ENCODE assay signal across 21 mouse cellular contexts in genomic region chr1:84825091-84825490, GRCm38 (mm10). TPM values are rescaled to one million over a fixed set of nuclear protein-coding genes. Genes with fewer than 3 reads are reported as not detected.
A peak's percentile ranks its signal among the peaks of the same experiment; 100 is the strongest.
DNase-seq lines count a peak whose midpoint lies in the region; ATAC-seq and TF ChIP-seq lines count a peak whose summit lies in the region.
"Had no signal": no experiment of that assay in that cellular context is flagged by ENCODE, and none has a peak within 500 bp of the region (broad histone marks: within the 10 kb centered on the region; RNA-seq: fewer than 3 reads in every experiment).

No protein-coding gene starts in this region.

- peaks cover 5% of the 10 kb centered on the region; the same call in 1 of the 2 replicates for H3K4me1 ChIP-seq in heart, embryonic 12.5 days (replicated peaks)
- peaks cover 4% of the 10 kb centered on the region; the same call in 1 of the 2 replicates for H3K4me1 ChIP-seq in heart, postnatal 0 days (ENCODE audit: control insufficient read depth, insufficient read depth)
- H3K4me1 ChIP-seq in forebrain, embryonic 14.5 days (ENCODE audit: control insufficient read depth, insufficient read depth, low read length): no peaks in the 10 kb centered on the region
- H3K4me1 ChIP-seq: embryonic facial prominence, embryonic 15.5 days; forebrain, embryonic 10.5 days; forebrain, embryonic 15.5 days; hindbrain, embryonic 13.5 days had no signal

- H3K9ac ChIP-seq in heart, embryonic 12.5 days: no peak overlapping the region
- H3K9ac ChIP-seq in heart, postnatal 0 days (replicated peaks; ENCODE audit: low read depth, low read length): no peak overlapping the region
- no peak overlapping the region for H3K9ac ChIP-seq in forebrain, embryonic 14.5 days (ENCODE audit: low read length)
- H3K9ac ChIP-seq: embryonic facial prominence, embryonic 15.5 days; forebrain, embryonic 15.5 days; hindbrain, embryonic 13.5 days had no signal

- peaks cover 96% of the 10 kb centered on the region for H3K79me2 ChIP-seq in myocyte (ENCODE audit: control insufficient read depth, insufficient read depth)

- H3K4me2 ChIP-seq in heart, embryonic 12.5 days: no peak overlapping the region
- H3K4me2 ChIP-seq in heart, postnatal 0 days (ENCODE audit: low read depth, low read length): no peak overlapping the region
- peak overlapping the region; percentile 40 for H3K4me2 ChIP-seq in myocyte (ENCODE audit: low read depth)
- no peak overlapping the region for H3K4me2 ChIP-seq in forebrain, embryonic 14.5 days (ENCODE audit: low read length)
- H3K4me2 ChIP-seq: embryonic facial prominence, embryonic 15.5 days; forebrain, embryonic 15.5 days; hindbrain, embryonic 13.5 days had no signal

- H3K27me3 ChIP-seq in heart, embryonic 12.5 days (replicated peaks): no peaks in the 10 kb centered on the region
- no peaks in the 10 kb centered on the region for H3K27me3 ChIP-seq in heart, postnatal 0 days (ENCODE audit: control insufficient read depth, insufficient read depth, low read length)
- H3K27me3 ChIP-seq in myocyte (ENCODE audit: control insufficient read depth, insufficient read depth, insufficient read length): no peaks in the 10 kb centered on the region
- H3K27me3 ChIP-seq in forebrain, embryonic 14.5 days (replicated peaks; ENCODE audit: control insufficient read depth, insufficient read depth, low read length): no peaks in the 10 kb centered on the region
- H3K27me3 ChIP-seq: embryonic facial prominence, embryonic 15.5 days; forebrain, embryonic 15.5 days; hindbrain, embryonic 13.5 days had no signal

- H3K4me3 ChIP-seq in heart, embryonic 12.5 days: no peak overlapping the region
- H3K4me3 ChIP-seq in heart, postnatal 0 days (ENCODE audit: low read depth, low read length): no peak overlapping the region
- H3K4me3 ChIP-seq in myocyte: no peak overlapping the region
- H3K4me3 ChIP-seq in forebrain, embryonic 14.5 days (ENCODE audit: low read depth, low read length): no peak overlapping the region
- H3K4me3 ChIP-seq: embryonic facial prominence, embryonic 15.5 days; erythroblast, embryonic 14.5 days; forebrain, embryonic 10.5 days; forebrain, embryonic 15.5 days; hindbrain, embryonic 13.5 days had no signal

- peak; percentile 58 for DNase-seq in gastrocnemius, adult 18-20 months (ENCODE audit: low spot score)
- DNase-seq in gastrocnemius, postnatal 36 days: no peak
- peak; percentile 14 to 17 for DNase-seq in heart, adult 18-20 months
- peak; percentile 41 for DNase-seq in heart, postnatal 0 days (ENCODE audit: low spot score)
- DNase-seq in heart, postnatal 36 days: no peak
- no peak for DNase-seq in forebrain, embryonic 14.5 days (ENCODE audit: low spot score)
- DNase-seq: adrenal gland, postnatal 14 days; cerebellum, adult 11-12 months; cerebellum, adult 9-10 months; cerebellum, postnatal 36 days; kidney, adult 11 months; kidney, adult 9 months; kidney, postnatal 10 days had no signal

- no peak for ATAC-seq in heart, embryonic 12.5 days (ENCODE audit: insufficient number of reproducible peaks, low FRiP score)
- ATAC-seq in heart, postnatal 0 days (ENCODE audit: insufficient read depth, low read depth): peak; percentile 66
- ATAC-seq in forebrain, embryonic 14.5 days: no peak
- ATAC-seq: forebrain, embryonic 15.5 days; hindbrain, postnatal 0 days had no signal

- no peak for TF ChIP-seq EP300 in heart, postnatal 0 days (IDR thresholded peaks at IDR 0.05; ENCODE audit: low read depth)

- no peak for TF ChIP-seq CTCF in heart, postnatal 0 days (IDR thresholded peaks at IDR 0.05; ENCODE audit: low read depth)

- no peak overlapping the region for H3ac ChIP-seq in myocyte (ENCODE audit: control insufficient read depth, insufficient read length)

- H3K27ac ChIP-seq in heart, embryonic 12.5 days (ENCODE audit: poor library complexity, severe bottlenecking): no peak overlapping the region
- H3K27ac ChIP-seq in heart, postnatal 0 days (ENCODE audit: low read depth): 0 out of 2 replicates have a peak overlapping the region, but pooled peaks have one; percentile 34
- no peak overlapping the region for H3K27ac ChIP-seq in forebrain, embryonic 14.5 days (ENCODE audit: low read depth, low read length)
- H3K27ac ChIP-seq: embryonic facial prominence, embryonic 15.5 days; forebrain, embryonic 10.5 days; forebrain, embryonic 15.5 days; hindbrain, embryonic 13.5 days; hindbrain, postnatal 0 days had no signal

- 23% methylated on average over 2 of the region's 2 CpGs for WGBS in heart, embryonic 12.5 days
- WGBS in heart, postnatal 0 days: 12% methylated on average over 2 of the region's 2 CpGs
- 79% methylated on average over 2 of the region's 2 CpGs for WGBS in forebrain, embryonic 14.5 days

- H3K9me3 ChIP-seq in heart, embryonic 12.5 days (replicated peaks): no peaks in the 10 kb centered on the region
- H3K9me3 ChIP-seq in heart, postnatal 0 days (replicated peaks; ENCODE audit: control insufficient read depth, low read length): no peaks in the 10 kb centered on the region
- no peaks in the 10 kb centered on the region for H3K9me3 ChIP-seq in forebrain, embryonic 14.5 days (replicated peaks; ENCODE audit: control insufficient read depth, low read length)
- H3K9me3 ChIP-seq: embryonic facial prominence, embryonic 15.5 days; forebrain, embryonic 10.5 days; forebrain, embryonic 15.5 days; hindbrain, embryonic 13.5 days had no signal

- no peak for TF ChIP-seq POLR2A in myocyte (IDR thresholded peaks at IDR 0.05; ENCODE audit: insufficient read length, low read depth)

- peaks cover 27% of the 10 kb centered on the region for H3K36me3 ChIP-seq in heart, embryonic 12.5 days
- peaks cover 20% of the 10 kb centered on the region for H3K36me3 ChIP-seq in heart, postnatal 0 days (replicated peaks; ENCODE audit: control insufficient read depth, insufficient read depth, low read length)
- peaks cover 8% of the 10 kb centered on the region for H3K36me3 ChIP-seq in myocyte (ENCODE audit: control insufficient read depth, insufficient read depth)
- peaks cover 15% of the 10 kb centered on the region for H3K36me3 ChIP-seq in forebrain, embryonic 14.5 days (ENCODE audit: control insufficient read depth, insufficient read depth, low read length)

- intact Hi-C loops in gastrocnemius, postnatal 36 days (cut with DNase I): no loop called here
- intact Hi-C loops in heart, postnatal 36 days (cut with DNase I): no loop called here

TF ChIP-seq in myocyte, 11 proteins besides CTCF, POLR2A, EP300 and RAD21:
- TF ChIP-seq E2F4 (IDR thresholded peaks at IDR 0.05; ENCODE audit: insufficient read depth) (no peak), MAX (IDR thresholded peaks at IDR 0.05; ENCODE audit: low read depth) (no peak), REST (IDR thresholded peaks at IDR 0.05; ENCODE audit: insufficient read depth, insufficient read length) (no peak), MYOG (IDR thresholded peaks at IDR 0.05; ENCODE audit: control insufficient read depth in 1 of 3, insufficient read depth in 1 of 3, insufficient read length in 2 of 3, low read depth in 2 of 3) (peak in 1 of 3 experiments; percentile 48), TCF12 (IDR thresholded peaks at IDR 0.05; ENCODE audit: insufficient read depth, poor library complexity, severe bottlenecking) (peak; percentile 8), POLR2AphosphoS2 (IDR thresholded peaks at IDR 0.05; ENCODE audit: insufficient read length, low read depth) (no peak), MYOD1 (IDR thresholded peaks at IDR 0.05; ENCODE audit: control insufficient read depth in 1 of 3, insufficient read length in 2 of 3, low read depth in 2 of 3) (peak in 2 of 3 experiments; percentile 36 to 47), CEBPB (IDR thresholded peaks at IDR 0.05; ENCODE audit: insufficient read depth, poor library complexity, severe bottlenecking) (no peak)

RNA-seq across cellular contexts. Expression of gene Fbxo36, which starts 14.6 kb away (rescaled TPM):
- 1 to 10 TPM; 3.0 to 3.6 TPM for total RNA-seq in gastrocnemius, adult 18-20 months (2021)
- 1 to 10 TPM; 1.5 to 2.5 TPM for total RNA-seq in gastrocnemius, postnatal 36 days (2021)
- 1 to 10 TPM; 1.9 TPM for total RNA-seq in heart, adult 18-20 months (2021)
- 8.6 and 8.9 TPM in 2 replicates for polyA plus RNA-seq in heart, embryonic 12.5 days (2016; fragmentation: Nextera tagmentation; extraction: Ambion mirVana)
- 5.3 and 12.8 TPM in 2 replicates for total RNA-seq in heart, postnatal 0 days (2014; rRNA removed; ENCODE audit: low replicate concordance)
- polyA plus RNA-seq in heart, postnatal 0 days (2015; fragmentation: Nextera tagmentation; extraction: Ambion mirVana): 7.5 and 8.3 TPM in 2 replicates
- total RNA-seq in heart, postnatal 36 days (2021): 1 to 10 TPM; 1.5 to 1.8 TPM
- 10.7 TPM for polyA plus RNA-seq in myocyte (2012; fragmentation: generic; extraction: Trizol)
- 6.3 and 7.5 TPM in 2 replicates for polyA plus RNA-seq in forebrain, embryonic 14.5 days (2014; fragmentation: Nextera tagmentation; extraction: Ambion mirVana)

RNA-seq across cellular contexts. Expression of gene Trip12, which starts 15.2 kb away (rescaled TPM):
- total RNA-seq in gastrocnemius, adult 18-20 months (2021): 100 to 1,000 TPM; 178 to 197 TPM
- total RNA-seq in gastrocnemius, postnatal 36 days (2021): 100 to 1,000 TPM; 162 to 172 TPM
- total RNA-seq in heart, adult 18-20 months (2021): 100 to 1,000 TPM; 178 to 183 TPM
- 98.5 and 98.8 TPM in 2 replicates for polyA plus RNA-seq in heart, embryonic 12.5 days (2016; fragmentation: Nextera tagmentation; extraction: Ambion mirVana)
- 93.7 and 109 TPM in 2 replicates for total RNA-seq in heart, postnatal 0 days (2014; rRNA removed; ENCODE audit: low replicate concordance)
- 29.6 and 31.5 TPM in 2 replicates for polyA plus RNA-seq in heart, postnatal 0 days (2015; fragmentation: Nextera tagmentation; extraction: Ambion mirVana)
- total RNA-seq in heart, postnatal 36 days (2021): 100 to 1,000 TPM; 189 to 213 TPM
- 52.6 TPM for polyA plus RNA-seq in myocyte (2012; fragmentation: generic; extraction: Trizol)
- polyA plus RNA-seq in forebrain, embryonic 14.5 days (2014; fragmentation: Nextera tagmentation; extraction: Ambion mirVana): 50.8 and 64.6 TPM in 2 replicates

Comparison
In these comparisons a context has a peak if more than half of its experiments do, and no peak if none do; other contexts are left out.
1. DNase-seq: peak in gastrocnemius, adult 18-20 months (single experiment), heart, adult 18-20 months (2 of 2) and heart, postnatal 0 days (single experiment); none in gastrocnemius, postnatal 36 days (0 of 2), heart, postnatal 36 days (0 of 2) and forebrain, embryonic 14.5 days (single experiment).